Mouse (Mus musculus): Measurements from ENCODE around the gene Zrsr1. TPM values are rescaled to one million over a fixed set of nuclear protein-coding genes. Genes with fewer than 3 reads are reported as not detected.

The Zrsr1 gene
- total RNA-seq, 2 experiments from 2014 or later, result 12.1 to 13.5 TPM

DNA sequence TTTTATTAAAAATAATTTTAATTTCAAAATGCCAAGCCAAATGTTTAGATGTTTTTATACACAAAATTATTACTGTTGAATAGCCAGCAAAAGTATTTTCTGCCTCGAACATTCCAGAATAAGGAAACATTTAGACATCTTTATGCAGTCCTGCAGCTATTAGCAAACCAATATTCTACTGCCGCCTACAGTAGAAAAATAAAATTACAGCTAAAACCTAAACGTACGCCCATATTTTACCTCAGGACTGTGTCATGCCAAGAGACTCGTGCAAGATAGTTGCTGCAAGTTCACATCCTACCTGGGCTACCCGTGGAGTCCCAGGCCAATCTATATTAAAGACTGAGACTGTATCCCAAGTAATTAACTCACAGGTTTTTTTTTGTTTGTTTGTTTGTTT, 2.3 kb upstream of the Zrsr1 start:
- DNase-seq (ENCODE audit: low spot score), result no peak
- intact Hi-C loops (cut with DNase I), result loop anchor here (10.0 kb wide), 1 partner anchor 745 kb away; no protein-coding TSS in a partner anchor

DNA sequence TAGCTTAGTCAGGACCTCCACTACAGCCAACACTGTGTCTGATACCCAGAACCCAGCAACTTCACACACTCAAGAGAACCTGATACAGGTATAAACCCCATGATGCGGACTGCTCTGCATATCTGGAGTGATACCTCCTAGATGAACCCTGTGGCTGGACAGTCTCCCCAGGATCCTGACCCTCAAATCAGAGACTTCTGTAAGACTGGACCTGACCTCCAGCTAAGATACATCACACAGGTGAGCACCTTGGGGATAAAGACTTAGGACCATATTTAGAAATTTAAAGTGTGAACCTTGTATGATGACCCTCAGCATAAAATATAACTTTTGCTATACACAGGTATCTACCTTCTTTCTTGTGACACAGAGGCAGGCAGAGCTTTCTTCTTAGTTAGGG, 1.3 kb upstream of the Zrsr1 start:
- DNase-seq (ENCODE audit: low spot score), result no peak
- intact Hi-C loops (cut with DNase I), result loop anchor here (10.0 kb wide), 2 partner anchors 456 to 686 kb away; partner anchors contain the start of gene Tmem17

DNA sequence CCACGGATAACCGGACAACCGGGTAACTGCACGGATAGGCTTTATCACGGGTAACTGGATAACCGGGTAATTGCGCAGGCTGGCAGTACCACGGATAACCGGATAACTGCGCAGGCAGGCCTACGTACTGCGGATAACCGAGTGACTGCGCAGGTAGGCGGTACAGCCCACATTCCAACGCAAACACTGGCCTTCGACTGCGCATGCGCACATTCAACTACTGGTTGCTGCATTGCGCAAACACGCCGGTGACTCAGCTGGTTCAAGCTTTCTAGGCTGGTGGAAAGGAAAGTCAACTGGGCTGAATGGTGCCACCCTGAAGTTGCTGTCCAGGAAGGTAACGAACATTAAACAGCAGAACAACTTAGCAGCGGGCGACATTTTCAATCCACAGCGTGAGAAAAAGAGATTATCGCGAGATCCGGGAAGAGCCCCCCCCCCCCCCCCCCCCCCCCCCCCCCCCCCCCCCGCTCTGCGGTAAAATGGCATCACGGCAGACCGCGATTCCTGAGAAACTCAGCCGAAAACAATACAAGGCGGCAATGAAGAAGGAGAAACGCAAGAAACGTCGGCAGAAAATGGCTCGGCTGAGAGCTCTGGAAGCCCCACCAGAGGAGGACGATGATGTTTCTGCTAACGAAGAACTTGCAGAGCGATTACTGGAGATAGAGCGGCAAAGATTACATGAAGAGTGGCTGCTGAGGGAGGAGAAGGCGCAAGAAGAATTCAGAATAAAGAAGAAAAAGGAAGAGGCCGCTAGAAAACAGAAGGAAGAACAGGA, 1.1 kb downstream of the Zrsr1 start:
- DNase-seq (ENCODE audit: low spot score), result peak; percentile 71
- intact Hi-C loops (cut with DNase I), result loop anchor here (10.0 kb wide), 2 partner anchors 458 to 688 kb away; partner anchors contain the start of gene Tmem17

DNA sequence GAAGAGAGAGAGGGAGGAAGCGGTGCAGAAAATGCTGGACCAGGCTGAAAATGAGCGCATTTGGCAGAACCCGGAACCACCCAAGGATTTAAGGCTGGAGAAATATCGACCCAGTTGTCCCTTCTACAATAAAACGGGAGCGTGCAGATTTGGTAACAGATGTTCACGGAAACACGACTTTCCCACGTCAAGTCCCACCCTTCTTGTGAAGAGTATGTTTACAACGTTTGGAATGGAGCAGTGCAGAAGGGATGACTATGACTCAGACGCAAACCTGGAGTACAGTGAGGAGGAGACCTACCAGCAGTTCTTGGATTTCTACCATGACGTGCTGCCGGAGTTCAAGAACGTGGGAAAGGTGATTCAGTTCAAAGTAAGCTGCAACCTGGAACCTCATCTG, 1.8 kb downstream of the Zrsr1 start:
- no peak for DNase-seq (ENCODE audit: low spot score)
- intact Hi-C loops (cut with DNase I), result loop anchor here (10.0 kb wide), 2 partner anchors 459 to 689 kb away; partner anchors contain the start of gene Tmem17

GRCm38 (mm10) chr11:22978215-22978614, 6.4 kb downstream of the Zrsr1 start:
- DNase-seq (ENCODE audit: low spot score), result no peak
- intact Hi-C loops (cut with DNase I), result loop anchor here (10.0 kb wide), 2 partner anchors 463 to 693 kb away; partner anchors contain the start of gene Tmem17

- no peak for DNase-seq (ENCODE audit: low spot score)
- intact Hi-C loops (cut with DNase I), result loop anchor here (10.0 kb wide), 2 partner anchors 464 to 694 kb away; partner anchors contain the start of gene Tmem17
These were observed 6.9 kb downstream of the Zrsr1 start for GRCm38 (mm10) chr11:22978711-22979110.

DNA sequence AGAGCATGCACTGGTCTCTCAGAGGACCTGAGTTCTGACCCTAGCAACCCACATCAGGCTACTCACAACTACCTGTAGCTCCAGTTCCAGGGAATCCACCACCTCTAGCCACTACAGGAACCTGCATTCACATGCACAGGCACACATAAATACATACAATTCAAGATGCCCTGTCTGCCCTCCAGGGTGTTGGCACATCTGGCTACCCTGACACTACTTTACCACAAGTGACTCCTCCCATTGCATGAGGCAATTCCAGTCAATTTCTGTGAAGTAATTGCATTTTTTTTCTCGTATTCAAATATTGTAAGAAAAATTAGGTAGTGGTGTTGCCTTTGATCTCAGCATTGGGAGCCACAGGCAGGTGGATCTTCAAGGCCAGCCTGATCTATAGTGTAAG, 7.4 kb downstream of the Zrsr1 start:
- intact Hi-C loops (cut with DNase I), result loop anchor here (10.0 kb wide), 2 partner anchors 464 to 694 kb away; partner anchors contain the start of gene Tmem17

DNA sequence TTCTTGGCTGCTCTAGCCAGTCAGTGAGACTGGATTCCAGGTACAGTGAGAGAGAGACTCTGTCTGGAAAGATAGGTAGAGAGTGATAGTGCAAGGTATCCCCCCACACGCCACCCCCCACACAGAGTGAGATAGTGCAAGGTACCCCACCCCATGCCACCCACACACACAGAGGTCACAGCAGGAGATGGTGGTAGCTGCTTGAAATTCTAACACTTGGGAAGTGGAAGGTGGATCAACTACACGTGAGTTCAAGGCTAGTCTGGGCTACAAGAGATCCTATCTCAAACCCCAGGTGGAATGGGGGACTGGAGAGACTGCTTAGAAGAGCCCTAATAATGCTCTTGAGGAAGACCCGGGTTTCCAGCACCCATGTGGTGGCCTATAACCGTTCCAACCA, 9.2 kb downstream of the Zrsr1 start:
- intact Hi-C loops (cut with DNase I), result loop anchor here (5.0 to 10.0 kb wide), 3 partner anchors 514 to 754 kb away; partner anchors contain the start of gene Ahsa2
- no peak for DNase-seq (ENCODE audit: low spot score)

More for the DNA sequence above, 7.4 kb downstream of the Zrsr1 start:
- no peak for DNase-seq (ENCODE audit: low spot score)

GRCm38 (mm10) chr11:22981543-22981950, 9.7 kb downstream of the Zrsr1 start:
- intact Hi-C loops (cut with DNase I), result loop anchor here (5.0 to 10.0 kb wide), 3 partner anchors 513 to 754 kb away; partner anchors contain the start of gene Ahsa2
- DNase-seq (ENCODE audit: low spot score), result no peak

DNA sequence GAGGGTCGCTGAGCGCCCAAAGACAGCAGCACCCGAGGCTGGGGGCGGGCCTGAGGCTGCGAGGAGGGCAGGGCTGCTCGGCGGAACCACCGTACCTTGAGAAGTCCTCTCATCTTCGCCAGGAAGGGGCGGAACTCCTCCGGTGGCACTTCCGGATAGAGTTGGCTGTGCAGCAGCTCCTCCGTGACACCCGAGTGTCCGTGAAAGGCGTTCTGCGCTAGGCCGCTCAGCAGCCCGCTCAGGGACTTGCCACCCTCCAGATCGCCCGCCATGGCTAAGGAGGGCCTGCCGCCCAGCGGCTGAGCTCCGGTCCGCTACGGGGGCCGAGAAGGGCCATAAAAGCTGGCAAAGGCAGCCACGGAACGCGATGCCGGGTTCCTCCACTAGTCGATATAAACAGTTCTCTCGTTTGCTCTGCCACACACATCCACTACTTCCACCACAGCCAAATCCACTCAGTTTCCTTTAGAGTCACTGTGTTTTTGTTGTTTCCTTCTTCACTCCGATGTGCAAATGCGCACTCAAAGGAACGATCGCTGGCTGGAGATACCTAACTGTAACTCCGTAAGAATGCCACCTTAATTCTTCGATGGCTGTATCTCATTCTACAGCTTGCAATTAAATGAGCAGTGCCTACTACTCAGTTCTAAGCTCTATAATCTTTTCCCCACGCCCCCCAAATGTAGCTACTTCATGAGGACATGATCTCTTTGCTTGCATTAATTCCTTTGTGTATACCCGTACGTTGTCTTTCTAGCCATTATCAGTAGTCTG, 10.4 kb downstream of the Zrsr1 start, which contains the start of the genes Gm28048 and Commd1:
Gene Gm28048, minus strand, starts transcription at position 107 of the 774 bp plus-strand sequence.
Gene Commd1, minus strand, starts transcription at position 399 of the 774 bp plus-strand sequence.
- intact Hi-C loops (cut with DNase I), result loop anchor here (5.0 to 10.0 kb wide), 3 partner anchors 513 to 755 kb away; partner anchors contain the start of gene Ahsa2
- peak; percentile 90 for DNase-seq (ENCODE audit: low spot score)

DNA sequence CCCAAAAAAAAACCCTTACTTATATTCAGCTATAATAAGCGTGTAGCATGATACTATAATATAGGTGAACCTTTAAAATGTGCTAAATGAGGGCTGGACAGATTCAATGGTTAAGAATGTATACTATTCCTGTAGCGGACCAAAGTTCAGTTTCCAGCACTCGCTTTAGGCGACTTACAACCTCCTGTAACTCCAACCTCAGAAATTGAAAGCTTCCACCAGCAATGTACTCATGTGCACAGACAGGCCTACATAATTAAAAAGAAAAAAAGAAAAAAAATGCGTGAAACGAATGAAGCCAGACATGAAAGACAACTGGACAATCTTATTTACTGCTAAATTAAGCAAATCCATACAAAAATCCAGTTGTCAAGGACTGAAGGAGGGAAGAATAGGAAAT, 11.0 kb downstream of the Zrsr1 start:
- DNase-seq (ENCODE audit: low spot score), result no peak
- intact Hi-C loops (cut with DNase I), result loop anchor here (5.0 to 10.0 kb wide), 3 partner anchors 512 to 756 kb away; partner anchors contain the start of gene Ahsa2

- DNase-seq (ENCODE audit: low spot score), result no peak
- intact Hi-C loops (cut with DNase I), result loop anchor here (5.0 to 10.0 kb wide), 3 partner anchors 272 to 579 kb away; partner anchors contain the start of genes Ahsa2 and Xpo1
These were observed 13.7 kb downstream of the Zrsr1 start for GRCm38 (mm10) chr11:22985510-22985909.

GRCm38 (mm10) chr11:22987357-22987756, 15.6 kb downstream of the Zrsr1 start:
- no peak for DNase-seq (ENCODE audit: low spot score)
- intact Hi-C loops (cut with DNase I), result loop anchor here (2.0 to 10.0 kb wide), 4 partner anchors 270 to 577 kb away; partner anchors contain the start of genes Ahsa2 and Xpo1

DNA sequence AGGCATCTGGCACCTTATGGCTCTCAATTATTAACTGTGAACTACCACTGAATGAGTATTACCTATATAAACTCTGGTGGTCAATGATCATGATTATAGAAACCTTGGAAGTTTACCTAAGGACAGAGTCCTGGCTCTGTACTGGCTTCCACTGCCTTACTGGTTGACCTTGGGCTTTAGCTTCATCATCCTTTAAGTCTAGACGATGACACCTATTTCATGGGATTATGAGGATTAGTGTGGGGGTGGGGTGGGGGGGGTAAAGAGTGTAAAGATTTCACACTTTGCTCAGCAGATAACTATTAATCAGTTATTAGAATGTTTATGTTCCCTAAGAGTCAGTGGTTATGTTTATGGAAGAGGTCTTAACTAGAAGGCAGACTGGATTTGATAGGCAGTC, 18.0 kb downstream of the Zrsr1 start:
- no peak for DNase-seq (ENCODE audit: low spot score)
- intact Hi-C loops (cut with DNase I), result loop anchor here (2.0 to 10.0 kb wide), 6 partner anchors 19 to 575 kb away; partner anchors contain the start of genes Ahsa2 and Xpo1

- intact Hi-C loops (cut with DNase I), result loop anchor here (2.0 to 5.0 kb wide), 3 partner anchors 18 to 157 kb away; no protein-coding TSS in a partner anchor
- DNase-seq (ENCODE audit: low spot score), result peak; percentile 88
These were observed 18.8 kb downstream of the Zrsr1 start, which contains the start of gene Cct4 for GRCm38 (mm10) chr11:22990393-22991126. Gene Cct4 (plus strand): TSS chr11:22990519.

DNA sequence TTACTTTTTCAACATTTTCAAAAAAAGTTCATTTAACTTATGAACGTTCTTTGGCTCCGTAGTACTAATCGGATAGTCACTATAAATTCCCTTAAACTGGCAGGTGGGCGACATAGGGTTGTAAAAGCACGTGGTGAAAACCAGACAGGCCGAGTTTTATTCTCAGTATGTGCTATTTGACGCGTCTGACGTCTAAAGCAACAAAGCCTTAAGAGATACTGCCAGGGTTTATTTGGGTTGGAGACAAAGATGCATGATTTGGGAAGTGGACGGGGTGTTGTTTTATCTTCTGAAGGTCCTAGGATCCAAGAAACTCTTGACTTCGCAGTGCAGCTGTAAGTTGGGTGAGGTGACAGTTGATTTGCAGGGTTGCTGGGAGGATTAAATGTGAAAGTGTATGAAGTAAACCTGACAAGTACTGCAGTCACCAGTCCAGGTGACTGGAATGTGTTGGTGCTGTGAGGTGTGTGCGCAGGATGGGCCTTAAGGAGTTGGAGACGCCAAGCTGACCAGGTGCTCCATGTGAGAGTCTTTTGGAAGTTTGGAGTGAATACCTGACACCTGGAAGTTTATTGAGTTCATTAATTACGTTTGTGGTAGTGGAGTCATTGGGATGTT, 19.5 kb downstream of the Zrsr1 start:
- intact Hi-C loops (cut with DNase I), result loop anchor here (2.0 to 5.0 kb wide), 3 partner anchors 17 to 156 kb away; no protein-coding TSS in a partner anchor
- no peak for DNase-seq (ENCODE audit: low spot score)

- intact Hi-C loops (cut with DNase I), result loop anchor here (5.0 kb wide), 1 partner anchor 153 kb away; no protein-coding TSS in a partner anchor
- DNase-seq (ENCODE audit: low spot score), result no peak
These were observed 22.5 kb downstream of the Zrsr1 start for GRCm38 (mm10) chr11:22994271-22994670.

GRCm38 (mm10) chr11:22995461-22995860, 23.7 kb downstream of the Zrsr1 start:
- no peak for DNase-seq (ENCODE audit: low spot score)
- intact Hi-C loops (cut with DNase I), result no loop called here
